Mouse (Mus musculus): ENCODE measurements around the gene Zbtb43. TPM values are rescaled to one million over a fixed set of nuclear protein-coding genes. Genes with fewer than 3 reads are reported as not detected.

Zbtb43 gene
- polyA plus RNA-seq, 1 experiment from 2014 or later: 17.2 TPM

DNA sequence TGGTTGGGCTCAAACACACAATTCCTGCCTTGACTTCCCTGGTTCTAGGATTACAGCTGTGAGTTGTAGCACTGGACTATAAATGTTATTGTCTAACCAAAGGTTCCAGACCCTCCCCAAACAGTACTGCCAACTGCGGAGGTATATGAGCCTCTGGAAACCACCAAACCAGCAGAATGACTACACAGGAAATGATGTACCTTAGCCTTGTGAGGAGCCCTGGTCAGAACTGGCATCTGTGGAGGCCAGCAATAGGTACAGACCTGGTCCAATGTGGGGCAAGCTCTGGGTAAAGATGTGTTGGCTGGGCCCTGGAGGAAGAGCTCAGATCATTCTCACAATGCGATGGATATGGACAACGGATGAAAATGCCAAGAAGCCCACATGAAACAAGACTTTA, 23.7 kb upstream of the Zbtb43 start:
- WGBS: 85% methylated on average over 3 of the region's 3 CpGs
- H3K4me1 ChIP-seq (ENCODE audit: insufficient read depth): no peaks in the 10 kb centered on the region
- no peaks in the 10 kb centered on the region for H3K36me3 ChIP-seq (ENCODE audit: insufficient read depth)
- H3K9me3 ChIP-seq (ENCODE audit: low read depth, low read length): no peaks in the 10 kb centered on the region
- no peak overlapping the region for H3K27ac ChIP-seq (ENCODE audit: low read depth)
- no peak for TF ChIP-seq CTCF (IDR thresholded peaks at IDR 0.05; ENCODE audit: low read depth)
- DNase-seq: no peak
- no peak overlapping the region for H3K4me2 ChIP-seq
- no peak for ATAC-seq (ENCODE audit: insufficient read depth)
- no peak overlapping the region for H3K4me3 ChIP-seq (ENCODE audit: low read depth, low read length)
- H3K9ac ChIP-seq: no peak overlapping the region
- H3K27me3 ChIP-seq (ENCODE audit: insufficient read depth, low read length): no peaks in the 10 kb centered on the region

DNA sequence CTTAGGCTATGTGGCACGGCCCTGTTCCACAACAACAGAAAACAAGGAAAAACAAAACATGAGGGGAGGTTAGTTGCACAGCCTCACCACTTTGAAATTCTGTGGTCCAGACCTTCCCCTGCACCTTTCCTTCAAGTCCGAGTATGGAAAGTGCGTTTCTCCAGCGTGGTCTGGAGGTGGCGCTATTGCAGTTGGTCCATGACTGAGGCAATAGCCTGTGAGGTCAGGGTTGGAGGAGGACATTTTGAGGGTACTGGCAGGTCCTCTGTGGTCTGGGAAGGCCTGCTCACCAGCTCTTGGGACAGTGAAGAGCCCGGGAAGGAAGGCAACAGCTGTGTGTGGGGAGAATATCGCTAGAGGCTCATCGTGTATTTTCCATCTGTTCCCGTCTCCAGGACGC, 21.2 kb upstream of the Zbtb43 start:
- WGBS: 43% methylated on average over 10 of the region's 10 CpGs
- ATAC-seq (ENCODE audit: insufficient read depth) (no peak), DNase-seq (peak; percentile 22)
- peak; percentile 53 for TF ChIP-seq CTCF (IDR thresholded peaks at IDR 0.05; ENCODE audit: low read depth)
- no peak overlapping the region for H3K27ac ChIP-seq (ENCODE audit: low read depth)
- no peak overlapping the region for H3K4me3 ChIP-seq (ENCODE audit: low read depth, low read length)
- no peak overlapping the region for H3K9ac ChIP-seq
- H3K4me2 ChIP-seq: no peak overlapping the region
- H3K27me3 ChIP-seq (ENCODE audit: insufficient read depth, low read length): no peaks in the 10 kb centered on the region
- H3K4me1 ChIP-seq (ENCODE audit: insufficient read depth): no peaks in the 10 kb centered on the region
- H3K9me3 ChIP-seq (ENCODE audit: low read depth, low read length): no peaks in the 10 kb centered on the region
- no peaks in the 10 kb centered on the region for H3K36me3 ChIP-seq (ENCODE audit: insufficient read depth)

DNA sequence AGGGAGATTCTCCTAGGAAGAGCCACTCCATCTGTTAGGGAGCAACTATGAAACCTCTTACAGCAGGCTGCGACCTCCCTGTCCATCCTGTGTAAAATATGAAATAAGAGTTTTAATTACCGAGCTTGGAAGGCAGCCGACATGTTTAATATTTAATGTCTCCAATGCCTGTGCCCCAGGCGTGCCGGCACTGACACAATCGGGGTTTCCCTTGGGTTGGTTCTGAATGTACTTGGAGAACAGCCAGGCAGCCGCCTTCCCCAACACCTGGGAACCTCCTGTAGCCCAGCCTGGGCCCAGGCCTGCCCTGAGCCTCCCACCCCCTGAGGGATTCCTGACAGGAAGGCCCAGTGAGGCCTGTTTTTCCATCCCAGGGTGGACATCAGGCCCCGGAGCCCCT, 19.0 kb upstream of the Zbtb43 start:
- no peak overlapping the region for H3K27ac ChIP-seq (ENCODE audit: low read depth)
- H3K4me3 ChIP-seq (ENCODE audit: low read depth, low read length): no peak overlapping the region
- ATAC-seq (ENCODE audit: insufficient read depth) (no peak), DNase-seq (no peak)
- no peaks in the 10 kb centered on the region for H3K4me1 ChIP-seq (ENCODE audit: insufficient read depth)
- no peak overlapping the region for H3K4me2 ChIP-seq
- no peak overlapping the region for H3K9ac ChIP-seq
- no peaks in the 10 kb centered on the region for H3K27me3 ChIP-seq (ENCODE audit: insufficient read depth, low read length)
- no peaks in the 10 kb centered on the region for H3K9me3 ChIP-seq (ENCODE audit: low read depth, low read length)
- WGBS: 74% methylated on average over 8 of the region's 8 CpGs
- no peak for TF ChIP-seq CTCF (IDR thresholded peaks at IDR 0.05; ENCODE audit: low read depth)
- no peaks in the 10 kb centered on the region for H3K36me3 ChIP-seq (ENCODE audit: insufficient read depth)

DNA sequence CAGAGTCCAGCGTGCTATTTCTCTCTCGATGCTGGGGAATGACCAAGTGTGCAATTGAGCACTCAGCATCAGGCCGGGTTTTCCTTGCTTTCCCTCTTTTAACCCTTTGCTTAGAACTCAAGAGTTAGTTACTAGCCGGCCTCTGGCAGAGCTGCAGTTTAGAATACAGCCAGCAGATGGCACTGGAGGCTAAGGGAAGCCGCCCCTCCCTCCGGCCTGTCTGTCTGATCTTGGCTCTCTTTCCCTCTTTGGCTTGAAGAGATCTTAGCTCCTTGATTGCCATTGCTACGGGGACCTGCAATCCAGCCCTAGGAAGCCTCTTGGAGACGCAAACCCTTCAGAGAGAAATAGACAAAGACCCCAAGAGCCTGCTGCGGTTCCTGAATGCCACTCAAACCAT, 18.5 kb upstream of the Zbtb43 start:
- peak; percentile 88 for DNase-seq
- Histone ChIP-seq H3K27me3 (ENCODE audit: insufficient read depth, low read length) (no peaks in the 10 kb centered on the region), H3K9ac (no peak overlapping the region), H3K4me3 (ENCODE audit: low read depth, low read length) (no peak overlapping the region), H3K36me3 (ENCODE audit: insufficient read depth) (no peaks in the 10 kb centered on the region), H3K4me2 (no peak overlapping the region), H3K27ac (ENCODE audit: low read depth) (no peak overlapping the region), H3K4me1 (ENCODE audit: insufficient read depth) (no peaks in the 10 kb centered on the region), H3K9me3 (ENCODE audit: low read depth, low read length) (no peaks in the 10 kb centered on the region)
- TF ChIP-seq CTCF (IDR thresholded peaks at IDR 0.05; ENCODE audit: low read depth): peak; percentile 95
- ATAC-seq (ENCODE audit: insufficient read depth): no peak
- 6% methylated on average over 9 of the region's 9 CpGs for WGBS

DNA sequence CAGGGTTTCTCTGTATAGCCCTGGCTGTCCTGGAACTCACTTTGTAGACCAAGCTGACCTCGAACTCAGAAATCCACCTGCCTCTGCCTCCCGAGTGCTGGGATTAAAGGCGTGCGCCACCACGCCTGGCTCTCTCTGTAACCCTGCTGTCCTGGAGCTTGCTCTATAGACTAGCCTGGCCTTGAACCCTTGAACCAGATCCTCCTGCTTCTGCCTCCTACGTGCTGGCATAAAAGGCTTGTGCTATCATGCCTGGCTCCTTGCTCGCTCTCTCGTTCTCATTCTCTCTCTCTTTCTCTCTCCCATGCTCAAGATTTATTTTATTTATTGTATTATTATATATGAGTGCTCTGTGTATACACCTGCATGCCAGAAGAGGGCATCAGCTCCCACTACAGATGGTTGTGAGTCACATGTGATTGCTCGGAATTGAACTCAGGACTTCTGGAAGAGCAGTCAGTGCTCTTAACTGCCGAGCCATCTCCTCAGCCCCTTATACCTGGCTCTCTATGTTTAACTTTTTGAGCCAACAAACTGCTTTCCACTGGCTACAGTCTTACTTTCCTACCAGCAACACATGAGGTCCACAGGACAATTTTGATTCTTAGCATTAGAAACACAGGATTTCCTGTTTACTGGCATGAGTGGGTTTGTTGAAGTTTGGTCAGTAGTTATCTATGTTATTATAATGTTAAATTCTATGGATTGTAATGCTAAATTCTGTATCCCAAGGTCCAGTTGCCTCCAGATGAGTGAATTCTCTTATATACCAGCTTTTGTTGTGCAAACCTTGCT, 9.8 kb upstream of the Zbtb43 start:
- Histone ChIP-seq H3K4me2 (no peak overlapping the region), H3K27ac (ENCODE audit: low read depth) (no peak overlapping the region), H3K4me1 (ENCODE audit: insufficient read depth) (no peaks in the 10 kb centered on the region), H3K9ac (no peak overlapping the region), H3K4me3 (ENCODE audit: low read depth, low read length) (no peak overlapping the region), H3K9me3 (ENCODE audit: low read depth, low read length) (no peaks in the 10 kb centered on the region), H3K36me3 (ENCODE audit: insufficient read depth) (no peaks in the 10 kb centered on the region), H3K27me3 (ENCODE audit: insufficient read depth, low read length) (no peaks in the 10 kb centered on the region)
- TF ChIP-seq CTCF (IDR thresholded peaks at IDR 0.05; ENCODE audit: low read depth): no peak
- DNase-seq (no peak), ATAC-seq (ENCODE audit: insufficient read depth) (no peak)
- 82% methylated on average over 10 of the region's 10 CpGs for WGBS

DNA sequence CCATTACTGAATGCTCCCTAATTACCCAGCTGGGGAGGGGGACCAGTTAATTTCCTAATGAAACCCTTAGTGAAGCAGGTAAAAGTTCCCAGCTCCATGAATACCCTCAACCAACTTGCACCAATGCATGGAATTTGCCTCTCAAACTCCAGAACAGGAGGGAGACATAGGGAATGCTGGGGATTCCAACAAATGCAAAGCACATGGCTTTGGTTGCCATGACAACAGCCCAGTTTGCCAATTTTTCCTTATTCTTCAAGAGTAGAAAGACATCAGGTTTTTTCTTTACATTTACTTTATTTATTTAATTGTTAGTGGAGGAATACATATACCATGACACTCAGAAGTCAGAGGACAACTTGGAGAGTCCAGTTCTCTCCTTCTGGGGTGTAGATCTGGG, 7.6 kb upstream of the Zbtb43 start:
- Histone ChIP-seq H3K4me2 (no peak overlapping the region), H3K27me3 (ENCODE audit: insufficient read depth, low read length) (no peaks in the 10 kb centered on the region), H3K4me3 (ENCODE audit: low read depth, low read length) (no peak overlapping the region), H3K27ac (ENCODE audit: low read depth) (no peak overlapping the region), H3K9me3 (ENCODE audit: low read depth, low read length) (no peaks in the 10 kb centered on the region), H3K4me1 (ENCODE audit: insufficient read depth) (no peaks in the 10 kb centered on the region), H3K36me3 (ENCODE audit: insufficient read depth) (no peaks in the 10 kb centered on the region), H3K9ac (no peak overlapping the region)
- DNase-seq: peak; percentile 78
- no peak for ATAC-seq (ENCODE audit: insufficient read depth)
- no peak for TF ChIP-seq CTCF (IDR thresholded peaks at IDR 0.05; ENCODE audit: low read depth)

DNA sequence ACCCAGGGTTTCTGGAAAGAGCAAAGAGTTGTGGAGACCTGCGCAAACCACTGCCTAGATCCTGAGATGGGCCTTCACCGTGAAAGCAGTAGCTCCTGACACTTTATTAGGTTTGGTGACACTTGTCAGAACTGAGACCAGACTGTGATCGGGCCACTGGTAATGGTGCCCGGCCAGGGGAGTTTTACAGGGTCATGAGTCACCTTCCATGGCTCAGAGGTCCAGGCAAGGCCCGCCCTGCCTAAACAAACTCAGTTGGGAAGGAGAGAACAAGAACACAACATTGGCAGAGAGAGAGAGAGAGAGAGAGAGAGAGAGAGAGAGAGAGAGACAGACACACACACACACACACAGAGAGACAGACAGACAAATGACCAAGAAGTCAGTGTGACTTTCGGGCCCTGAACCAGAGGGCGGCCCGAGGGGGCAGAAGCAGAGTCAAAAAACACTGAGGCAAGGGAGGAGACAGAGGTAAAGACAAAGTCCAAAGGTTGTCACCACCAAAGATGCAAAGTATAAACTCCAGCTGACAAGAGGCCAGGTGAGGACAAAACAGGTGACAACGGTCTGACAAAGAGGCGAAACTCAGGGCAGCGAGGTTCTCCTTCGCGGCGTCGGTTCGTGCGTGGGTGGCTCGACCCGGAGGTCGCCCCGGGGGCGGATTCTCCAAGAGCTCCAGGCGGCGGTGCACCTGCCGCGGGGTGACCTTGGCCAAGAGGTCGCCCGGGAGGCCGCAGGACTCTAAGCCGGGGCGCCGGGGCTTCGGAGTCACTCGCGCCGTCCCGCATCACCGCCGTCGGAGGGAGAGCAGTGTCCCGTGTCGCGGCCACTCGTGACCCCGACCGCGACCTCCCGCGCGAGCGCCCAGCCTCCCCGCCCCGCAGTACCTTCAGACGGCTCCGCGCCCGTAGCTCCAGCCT, 553 bp downstream of the Zbtb43 start:
- ATAC-seq (ENCODE audit: insufficient read depth) (no peak; the same call in 1 of the 2 replicates), DNase-seq (peak; percentile 13)

More for the DNA sequence above, 553 bp downstream of the Zbtb43 start:
- no peak for TF ChIP-seq CTCF (IDR thresholded peaks at IDR 0.05; ENCODE audit: low read depth)
- Histone ChIP-seq H3K9me3 (ENCODE audit: low read depth, low read length) (no peaks in the 10 kb centered on the region), H3K27me3 (ENCODE audit: insufficient read depth, low read length) (no peaks in the 10 kb centered on the region), H3K4me2 (peak overlapping the region; percentile 66), H3K36me3 (ENCODE audit: insufficient read depth) (peaks cover 10% of the 10 kb centered on the region; the same call in 1 of the 2 replicates), H3K9ac (peak overlapping the region; percentile 91), H3K4me1 (ENCODE audit: insufficient read depth) (peaks cover 7% of the 10 kb centered on the region), H3K4me3 (ENCODE audit: low read depth, low read length) (peak overlapping the region; percentile 95), H3K27ac (ENCODE audit: low read depth) (peak overlapping the region; percentile 30; the same call in 1 of the 2 replicates)
- 4% methylated on average over 56 of the region's 57 CpGs for WGBS

Measured in lung, embryonic 14.5 days (tissue).